Mouse (Mus musculus) neutrophil, adult 5-6 weeks (primary cell): ENCODE measurements around the gene Prr3. TPM values are rescaled to one million over a fixed set of nuclear protein-coding genes. Genes with fewer than 3 reads are reported as not detected.
"Not testable (repeated sequence)": the region's sequence is repeated elsewhere in the genome, so short reads cannot be mapped to it uniquely, and the experiment has no call there.

Experiments
- ATAC-seq: fragments of 151-379, 151-347 bp; 2 replicates; pipeline ENCODE4 v1.8.0; 2017; ENCODE audit warnings: mild to moderate bottlenecking, moderate TSS enrichment; ENCODE audit not compliant: insufficient number of reproducible peaks, poor library complexity, low FRiP score, severe bottlenecking; ENCODE audit errors: extremely low read depth
- total RNA-seq: library from RNA; stranded (forward); fragments of 200-1000 nt; gene quantifications from 2 replicates; pipeline ENCODE4 v1.2.3, GENCODE M21; 2017

Prr3 gene
- 21.6 and 33.6 TPM in 2 replicates for total RNA-seq

DNA sequence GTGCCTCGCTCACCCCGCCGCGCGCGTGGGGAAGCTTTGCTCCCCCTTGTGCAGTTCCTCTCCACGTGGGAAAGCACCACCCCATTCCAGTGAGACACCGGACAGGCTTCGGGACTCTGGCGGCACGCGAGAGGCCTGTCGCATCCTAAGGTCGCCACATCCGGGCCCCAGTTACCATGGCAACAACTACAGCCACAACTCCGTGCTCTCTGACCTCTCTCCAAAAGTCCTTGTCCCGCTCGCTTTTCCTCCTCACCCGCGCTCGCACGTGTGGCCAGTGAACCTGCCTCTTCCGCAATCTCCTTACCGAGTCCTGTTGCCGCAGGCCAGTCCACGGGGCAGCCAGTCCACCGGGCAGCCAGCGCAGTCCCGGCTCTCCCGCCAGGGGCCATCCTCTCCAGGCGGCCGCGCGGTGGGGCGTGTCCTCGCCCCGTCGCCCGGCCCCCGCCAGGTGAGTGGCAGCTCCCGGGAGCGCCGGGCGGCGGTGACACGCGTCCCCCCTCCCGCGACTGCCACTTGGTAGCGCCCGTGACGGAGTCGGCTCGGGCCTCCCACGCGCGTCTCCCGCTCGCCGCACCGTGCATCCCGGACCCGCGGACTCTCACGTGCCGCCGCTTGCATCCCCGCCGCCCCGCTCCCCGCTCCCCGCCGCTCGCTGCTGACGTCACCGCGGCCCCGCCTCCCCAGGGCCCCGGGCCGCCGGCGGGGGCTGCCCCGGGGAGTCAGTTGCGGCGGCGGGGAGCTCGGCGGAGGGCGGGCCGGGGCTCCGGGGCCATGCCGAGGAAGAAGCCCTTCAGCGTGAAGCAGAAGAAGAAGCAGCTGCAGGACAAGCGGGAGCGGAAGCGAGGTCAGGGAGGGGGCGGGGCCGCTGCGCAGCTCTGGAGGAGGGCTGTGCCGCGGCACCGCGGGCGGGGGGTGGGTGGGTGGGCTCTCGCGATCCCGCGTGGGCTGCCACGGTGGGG lies at the start of gene Prr3, which contains the start of gene Gnl1:
Gene Prr3 (minus strand): TSS at position 836 of the 962 bp plus-strand sequence.
Gene Gnl1 (plus strand): TSS at position 451 of the 962 bp plus-strand sequence.
- peak; percentile 68 for ATAC-seq

GRCm38 (mm10) chr17:36028879-36029619 lies 49.0 kb upstream of the Prr3 start:
- ATAC-seq: no peak

DNA sequence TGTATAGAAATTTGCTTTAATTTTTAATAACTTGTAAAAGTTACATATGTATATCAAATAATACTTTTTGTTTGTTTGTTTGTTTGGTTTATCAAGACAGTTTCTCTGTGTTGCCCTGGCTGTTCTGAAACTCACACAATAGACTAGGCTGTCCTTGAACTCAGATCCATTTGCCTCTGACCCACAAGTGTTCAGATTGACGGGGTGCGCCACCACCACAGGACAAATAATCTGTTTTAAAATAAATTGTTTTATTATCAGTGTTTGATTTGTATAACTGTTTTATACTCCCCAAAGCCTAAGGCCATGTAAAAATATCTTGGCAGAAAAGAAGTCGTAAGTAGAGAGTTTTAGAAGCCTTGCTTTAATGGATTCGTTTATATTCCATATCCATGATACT lies 47.6 kb upstream of the Prr3 start:
- no peak for ATAC-seq

DNA sequence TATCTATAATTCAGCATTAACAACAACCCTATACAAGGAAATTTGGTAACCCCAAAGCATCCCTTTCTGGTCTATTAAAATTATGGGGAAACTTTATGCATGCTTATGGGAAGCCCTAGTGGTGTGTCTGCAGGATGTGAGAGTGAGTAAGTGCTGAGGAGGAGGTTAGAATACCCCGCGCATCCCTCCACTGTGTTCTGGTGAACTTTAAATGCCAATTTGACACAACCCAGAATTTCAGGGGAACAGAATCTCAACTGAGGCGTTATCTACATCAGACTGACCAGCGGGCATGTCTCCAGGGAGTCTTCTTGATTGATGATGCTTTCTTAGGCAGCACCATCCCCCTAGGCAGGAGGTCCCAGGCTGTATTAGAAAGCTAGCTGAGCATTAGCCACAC lies 45.9 kb upstream of the Prr3 start:
- no peak for ATAC-seq

- no peak for ATAC-seq
Measured at GRCm38 (mm10) chr17:36025197-36025596, 45.2 kb upstream of the Prr3 start.

- no peak for ATAC-seq
Measured at GRCm38 (mm10) chr17:36023710-36024654, 43.9 kb upstream of the Prr3 start.

GRCm38 (mm10) chr17:36022922-36023321 lies 42.9 kb upstream of the Prr3 start:
- ATAC-seq: no peak

- no peak for ATAC-seq
Measured at GRCm38 (mm10) chr17:36022098-36022497, 42.1 kb upstream of the Prr3 start.

- no peak for ATAC-seq
Measured at GRCm38 (mm10) chr17:36021309-36021708, 41.3 kb upstream of the Prr3 start.

- ATAC-seq: peak; percentile 95
Measured at GRCm38 (mm10) chr17:36020191-36021073, 40.4 kb upstream of the Prr3 start, which contains the start of gene H2-T24. TSS of gene H2-T24 (minus strand) at chr17:36020560.

DNA sequence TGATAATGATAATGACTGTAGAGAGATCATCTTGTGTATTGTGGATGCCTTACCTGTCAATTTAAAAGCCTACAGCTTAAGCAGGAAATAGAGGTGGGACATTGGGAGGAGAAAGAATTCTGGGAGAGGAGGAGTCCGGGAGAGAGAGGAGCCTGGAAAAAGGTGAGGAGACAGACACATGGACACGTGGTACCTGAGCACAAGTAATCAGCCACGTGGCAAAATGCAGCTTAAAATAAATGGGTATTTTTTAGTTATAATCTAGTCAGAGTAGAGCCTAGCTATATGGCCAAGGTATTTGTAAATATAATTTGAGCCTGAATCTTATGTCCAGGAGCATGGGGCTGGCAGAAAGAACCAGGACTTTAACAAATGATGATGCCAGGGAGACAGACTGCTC lies 39.5 kb upstream of the Prr3 start:
- ATAC-seq: no peak

GRCm38 (mm10) chr17:36018979-36019378 lies 38.9 kb upstream of the Prr3 start:
- no peak for ATAC-seq

DNA sequence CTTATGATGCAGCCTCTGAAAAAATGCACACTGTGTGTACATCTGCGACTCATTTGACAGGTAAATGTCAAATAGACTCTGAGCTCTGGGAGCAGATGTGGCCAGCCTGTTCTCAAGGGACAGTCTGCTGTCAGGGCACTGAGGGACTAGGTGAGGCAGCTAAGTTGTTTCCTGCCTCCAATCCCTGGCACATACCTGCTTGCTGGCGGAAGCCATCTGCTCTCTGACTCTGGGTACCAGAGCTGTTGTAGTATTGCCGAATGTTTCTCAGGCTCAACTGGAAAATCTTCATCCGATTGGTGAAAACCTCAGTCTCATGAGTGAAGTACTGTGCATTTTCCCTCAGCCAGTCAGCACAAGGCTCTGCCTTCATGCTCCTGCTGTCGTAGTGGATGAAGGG lies 37.0 kb upstream of the Prr3 start:
- no peak for ATAC-seq

GRCm38 (mm10) chr17:36014977-36015376 lies 34.9 kb upstream of the Prr3 start:
- ATAC-seq: no peak

DNA sequence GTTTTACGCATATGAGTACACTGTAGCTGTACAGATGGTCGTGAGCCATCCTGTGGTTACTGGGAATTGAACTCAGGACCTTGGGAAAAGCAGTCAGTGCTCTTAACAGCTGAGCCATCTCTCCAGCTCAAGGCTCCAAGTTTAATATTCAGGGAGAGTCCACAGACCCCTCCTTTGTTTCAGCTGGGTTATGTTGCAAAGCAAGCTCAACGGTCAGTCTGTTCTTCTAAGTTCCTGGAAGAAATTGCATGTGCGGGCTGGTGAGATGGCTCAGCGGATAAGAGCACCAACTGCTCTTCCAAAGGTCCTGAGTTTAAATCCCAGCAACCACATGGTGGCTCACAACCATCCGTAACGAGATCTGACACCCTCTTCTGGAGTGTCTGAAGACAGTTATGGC lies 24.4 kb upstream of the Prr3 start:
- ATAC-seq: not testable (repeated sequence)

GRCm38 (mm10) chr17:36003331-36003730 lies 23.3 kb upstream of the Prr3 start:
- no peak for ATAC-seq

- ATAC-seq: no peak
Measured at GRCm38 (mm10) chr17:36001966-36002365, 21.9 kb upstream of the Prr3 start.
